Mouse (Mus musculus): ENCODE results near the gene Rnaseh2a. TPM values are rescaled to one million over a fixed set of nuclear protein-coding genes. Genes with fewer than 3 reads are reported as not detected.

The Rnaseh2a gene
- total RNA-seq, 2 experiments from 2014 or later, result 23.3 to 23.8 TPM

DNA sequence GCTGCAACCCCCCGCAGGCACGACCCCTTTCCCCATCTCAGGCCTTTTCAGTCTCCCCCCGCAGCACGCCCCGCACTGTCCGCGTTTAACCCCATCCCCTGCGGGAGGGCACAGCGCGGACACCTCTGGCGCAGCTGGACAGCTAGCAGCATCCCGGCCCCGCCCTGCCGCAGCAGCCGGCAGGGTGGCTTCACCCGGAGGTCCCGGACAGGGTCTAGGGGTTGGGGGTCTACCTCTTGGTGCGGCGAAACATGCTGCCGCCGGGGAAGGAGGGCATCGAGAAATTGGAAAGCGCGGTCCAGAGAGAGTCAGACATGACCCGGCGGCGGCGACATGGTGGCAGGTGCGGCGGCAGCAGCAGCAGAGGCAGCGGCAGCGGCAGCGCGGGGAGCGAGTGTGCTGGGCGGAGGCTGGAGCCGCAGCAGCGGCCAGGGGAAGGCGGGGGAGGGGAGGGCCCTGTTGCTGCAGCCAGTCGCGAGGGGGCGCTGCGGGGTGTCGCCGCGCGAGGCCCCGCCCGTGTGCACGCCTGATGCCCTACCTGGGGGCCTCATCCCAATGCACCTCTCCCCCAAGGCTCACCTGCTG is 32.5 kb downstream of the Rnaseh2a start, which contains the start of gene Mast1:
Mast1 (minus strand) TSS at position 398 of the 585 bp plus-strand sequence.
- intact Hi-C loops (cut with DNase I), result no loop called here
- DNase-seq, result peak in 1 of 2 experiments; percentile 33

DNA sequence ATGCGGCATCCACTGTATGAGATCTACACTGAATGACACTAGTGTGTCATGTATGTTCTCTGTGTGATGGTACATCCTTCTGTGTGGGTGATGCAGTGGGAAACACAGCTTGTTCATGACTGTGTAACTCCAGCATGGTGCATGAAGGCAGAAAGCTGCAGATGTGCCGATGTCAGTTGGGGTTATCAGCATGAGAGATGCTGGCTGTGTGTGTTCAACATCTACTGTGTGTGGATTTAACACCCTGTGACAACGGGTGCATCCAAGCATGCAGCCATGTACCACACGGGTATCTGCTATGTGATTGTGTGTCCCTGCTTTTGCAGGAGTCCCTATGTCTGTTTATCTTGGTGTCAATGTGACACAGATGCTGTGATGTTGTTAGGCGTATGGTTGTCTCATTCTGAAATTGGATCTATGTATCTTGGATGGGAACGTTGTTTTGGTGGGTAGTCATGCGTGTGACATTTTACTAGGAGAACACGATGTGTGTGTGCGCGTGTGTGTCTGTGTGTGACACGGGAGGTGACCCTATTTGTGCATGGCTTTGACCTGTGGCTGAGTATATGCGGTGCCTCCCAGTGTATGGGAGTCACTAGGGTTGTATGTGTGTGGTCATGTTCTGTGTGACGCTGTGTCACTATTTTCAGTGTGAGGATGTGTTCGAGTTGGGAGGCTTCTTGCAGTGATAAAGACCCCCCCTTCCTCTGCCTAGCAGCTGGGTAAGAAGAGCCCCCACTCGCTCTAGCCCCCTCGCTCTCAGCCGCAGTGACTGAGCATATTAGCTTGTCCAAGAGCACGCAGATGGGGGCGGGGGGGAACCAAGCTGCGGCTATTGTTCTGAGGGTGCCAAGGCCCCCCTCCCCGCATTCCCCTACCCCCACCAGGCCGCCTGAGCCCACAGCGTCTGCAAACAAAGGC is 33.3 kb downstream of the Rnaseh2a start:
- intact Hi-C loops (cut with DNase I), result no loop called here
- no peak for DNase-seq

DNA sequence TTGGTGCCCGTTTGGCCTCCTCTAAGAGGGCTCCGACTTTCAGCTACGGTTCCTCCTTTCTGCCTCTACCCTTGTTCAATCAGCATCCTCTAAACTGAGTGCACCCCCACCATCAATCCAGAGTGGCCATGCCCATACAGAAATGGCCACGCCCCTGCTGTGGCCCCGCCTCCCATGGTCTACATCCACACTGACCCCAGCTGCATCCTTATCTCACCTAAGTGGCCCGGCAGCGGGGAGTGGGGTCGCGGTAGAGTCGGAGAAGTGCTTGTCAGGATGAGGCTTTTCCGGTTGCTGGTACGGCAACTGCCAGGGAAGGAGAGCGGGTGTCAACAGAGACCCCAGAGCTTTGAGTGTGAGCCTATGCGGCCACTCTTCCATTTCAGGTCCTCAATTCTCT is 34.1 kb downstream of the Rnaseh2a start:
- no peak for DNase-seq
- intact Hi-C loops (cut with DNase I), result no loop called here

GRCm38 (mm10) chr8:84934860-84935259 is 34.7 kb downstream of the Rnaseh2a start:
- no peak for DNase-seq
- intact Hi-C loops (cut with DNase I), result no loop called here

- intact Hi-C loops (cut with DNase I), result no loop called here
These were observed 35.6 kb downstream of the Rnaseh2a start for GRCm38 (mm10) chr8:84933767-84934559.

GRCm38 (mm10) chr8:84930582-84930981 is 39.0 kb downstream of the Rnaseh2a start:
- DNase-seq, result no peak
- intact Hi-C loops (cut with DNase I), result no loop called here

More at GRCm38 (mm10) chr8:84933767-84934559, 35.6 kb downstream of the Rnaseh2a start:
- no peak for DNase-seq

GRCm38 (mm10) chr8:84928456-84929306 is 40.9 kb downstream of the Rnaseh2a start:
- intact Hi-C loops (cut with DNase I), result loop anchor here (5.0 kb wide), 1 partner anchor 69 kb away; no protein-coding TSS in a partner anchor

DNA sequence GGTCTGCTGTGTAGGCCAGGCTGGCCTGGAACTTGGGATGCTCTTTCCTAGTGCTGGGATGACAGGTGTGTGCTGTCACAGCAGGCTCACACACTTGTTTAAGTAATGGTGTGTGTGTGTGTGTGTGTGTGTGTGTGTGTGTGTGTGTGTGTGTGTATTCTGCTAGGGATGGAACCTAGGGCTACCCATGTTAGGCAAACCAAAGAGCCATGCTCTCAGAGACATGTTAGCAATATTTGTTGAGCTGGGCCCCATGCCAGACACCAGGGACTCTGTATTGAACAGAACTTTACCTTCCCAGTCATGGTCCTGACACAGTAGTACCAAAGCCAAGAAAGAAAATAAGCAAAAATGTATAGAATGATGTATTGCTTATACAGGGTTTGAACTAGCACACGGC is 42.1 kb downstream of the Rnaseh2a start:
- intact Hi-C loops (cut with DNase I), result loop anchor here (5.0 kb wide), 1 partner anchor 70 kb away; no protein-coding TSS in a partner anchor
- DNase-seq, result no peak

More at GRCm38 (mm10) chr8:84928456-84929306, 40.9 kb downstream of the Rnaseh2a start:
- DNase-seq, result peak; percentile 60 to 61

DNA sequence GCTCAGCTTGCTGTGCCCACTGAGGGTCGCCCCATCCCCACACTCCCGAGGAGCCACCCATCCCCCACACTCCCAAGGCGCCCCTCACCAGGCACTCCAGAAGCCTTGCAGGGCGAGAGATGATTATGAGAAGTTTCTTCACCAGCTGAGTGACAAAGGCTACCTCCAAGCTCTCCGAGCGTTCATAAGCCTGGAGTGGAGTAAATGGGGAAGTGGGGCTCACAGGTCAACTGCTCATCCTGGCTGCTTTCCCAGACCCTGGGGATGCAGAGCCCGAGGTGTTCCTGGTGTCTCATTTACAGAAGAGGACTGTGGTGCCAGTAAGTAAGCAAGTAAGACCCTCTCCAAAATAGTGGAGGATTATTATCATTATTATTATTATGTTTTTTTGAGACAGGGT is 44.0 kb downstream of the Rnaseh2a start:
- intact Hi-C loops (cut with DNase I), result loop anchor here (5.0 kb wide), 1 partner anchor 72 kb away; no protein-coding TSS in a partner anchor

DNA sequence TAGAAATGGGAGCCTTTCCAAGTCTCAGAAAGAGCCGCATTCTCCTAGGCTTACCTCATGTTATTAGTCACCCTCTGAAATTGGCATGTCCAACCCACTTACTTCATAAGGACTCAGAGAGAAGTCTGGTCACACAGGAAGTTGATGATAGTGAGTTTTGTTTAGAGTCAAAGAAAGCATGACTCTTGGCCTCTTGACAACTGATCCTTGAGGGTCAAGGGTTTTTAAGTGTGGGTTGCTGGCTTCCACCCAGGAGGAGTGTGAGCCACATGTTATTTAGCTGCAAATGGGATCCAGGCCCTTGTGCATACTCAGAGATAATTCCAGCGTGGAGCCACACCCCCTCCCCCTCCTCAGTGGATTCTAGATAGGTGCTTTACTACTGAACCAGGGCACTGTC is 48.0 kb downstream of the Rnaseh2a start:
- intact Hi-C loops (cut with DNase I), result no loop called here
- no peak for DNase-seq

More for the DNA sequence above, 44.0 kb downstream of the Rnaseh2a start:
- DNase-seq, result no peak

DNA sequence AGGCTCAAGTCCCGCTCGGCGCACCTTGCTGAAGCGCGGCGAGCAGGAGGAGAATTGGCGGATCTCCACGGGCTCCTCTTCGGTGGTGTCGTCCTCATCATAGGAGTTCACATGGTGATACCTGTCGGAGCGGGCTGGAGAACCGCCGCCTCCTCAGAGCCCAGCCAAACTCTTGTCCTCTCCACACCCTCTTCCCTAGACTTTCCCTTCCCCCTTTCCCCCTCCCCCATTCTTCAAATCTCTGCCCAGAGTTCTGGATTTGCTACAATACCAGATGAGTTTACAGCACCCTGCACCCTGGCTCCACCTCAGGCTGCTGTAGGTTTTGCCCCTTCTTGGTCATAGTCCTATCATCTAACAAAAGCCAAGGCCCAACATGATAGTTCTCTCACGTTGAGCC is 50.9 kb downstream of the Rnaseh2a start:
- intact Hi-C loops (cut with DNase I), result loop anchor here (5.0 kb wide), 1 partner anchor 34 kb away; no protein-coding TSS in a partner anchor
- no peak for DNase-seq

DNA sequence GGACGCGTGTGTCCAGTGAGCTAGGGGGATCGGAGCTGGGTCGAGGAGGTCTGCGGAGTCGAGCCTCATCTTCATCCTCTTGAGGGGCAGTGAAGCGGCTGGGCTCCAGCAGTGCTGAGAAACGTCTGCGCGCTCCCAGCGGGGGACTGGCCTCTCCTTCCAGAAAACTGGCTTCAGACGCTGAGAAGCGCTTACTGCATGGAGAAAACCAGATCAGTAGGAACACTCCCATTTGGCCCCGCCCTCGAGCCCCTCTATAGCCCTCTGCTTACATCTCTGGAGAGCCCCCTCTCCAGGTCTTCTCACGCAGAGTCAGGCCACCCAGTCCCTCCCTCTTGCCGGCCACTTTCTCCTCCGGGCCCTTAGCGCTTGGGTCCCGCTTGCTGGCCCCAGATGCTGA is 51.8 kb downstream of the Rnaseh2a start:
- DNase-seq, result no peak
- intact Hi-C loops (cut with DNase I), result loop anchor here (5.0 kb wide), 1 partner anchor 35 kb away; no protein-coding TSS in a partner anchor

DNA sequence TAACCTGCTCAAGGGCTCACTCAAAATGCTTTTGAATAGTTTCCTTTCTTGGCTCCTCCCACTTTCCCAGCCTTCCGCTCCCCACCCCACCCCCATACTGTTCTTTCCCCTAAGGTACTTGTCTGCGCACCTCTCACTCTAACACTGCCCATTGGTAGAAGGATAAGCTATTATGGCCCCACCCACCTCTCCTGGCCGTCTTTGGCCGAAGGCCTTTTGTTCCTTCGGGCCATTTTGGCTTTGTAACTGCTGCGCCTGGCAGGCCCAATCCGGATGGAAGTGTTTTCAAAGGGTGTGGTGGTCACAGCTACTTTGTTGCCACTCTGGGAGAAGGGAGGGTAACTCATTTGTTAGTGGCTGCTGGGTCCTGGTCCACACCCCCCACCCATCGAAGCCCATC is 54.3 kb downstream of the Rnaseh2a start:
- DNase-seq, result no peak
- intact Hi-C loops (cut with DNase I), result loop anchor here (5.0 kb wide), 1 partner anchor 37 kb away; no protein-coding TSS in a partner anchor

GRCm38 (mm10) chr8:84913960-84914359 is 55.6 kb downstream of the Rnaseh2a start:
- no peak for DNase-seq
- intact Hi-C loops (cut with DNase I), result no loop called here

- intact Hi-C loops (cut with DNase I), result no loop called here
- DNase-seq, result no peak
These were observed 56.1 kb downstream of the Rnaseh2a start for GRCm38 (mm10) chr8:84913502-84913900.

GRCm38 (mm10) chr8:84912895-84913501 is 56.6 kb downstream of the Rnaseh2a start:
- peak; percentile 38 to 40 for DNase-seq
- intact Hi-C loops (cut with DNase I), result no loop called here

GRCm38 (mm10) chr8:84912391-84912790 is 57.2 kb downstream of the Rnaseh2a start:
- DNase-seq, result no peak
- intact Hi-C loops (cut with DNase I), result no loop called here

DNA sequence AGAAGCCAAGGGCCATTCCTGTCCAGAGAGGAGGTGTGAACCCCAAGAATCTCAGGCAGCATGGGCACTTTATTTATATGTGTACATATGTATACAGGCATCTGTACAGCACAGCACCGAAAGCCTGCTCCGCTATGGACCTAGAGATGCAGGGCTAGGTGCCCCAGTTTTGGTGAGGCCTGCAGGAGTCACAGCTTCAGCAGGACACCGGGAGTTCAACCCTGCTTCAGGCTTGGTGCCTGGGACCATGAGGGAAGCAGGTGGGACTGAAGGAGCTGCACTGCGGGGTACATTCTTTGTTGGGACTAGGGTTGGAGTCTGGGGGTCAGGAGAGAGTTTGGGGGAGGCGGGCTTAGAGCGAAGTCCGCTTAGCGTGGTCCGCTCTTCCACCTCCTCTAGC is 57.7 kb downstream of the Rnaseh2a start:
- DNase-seq, result no peak
- intact Hi-C loops (cut with DNase I), result no loop called here

DNA sequence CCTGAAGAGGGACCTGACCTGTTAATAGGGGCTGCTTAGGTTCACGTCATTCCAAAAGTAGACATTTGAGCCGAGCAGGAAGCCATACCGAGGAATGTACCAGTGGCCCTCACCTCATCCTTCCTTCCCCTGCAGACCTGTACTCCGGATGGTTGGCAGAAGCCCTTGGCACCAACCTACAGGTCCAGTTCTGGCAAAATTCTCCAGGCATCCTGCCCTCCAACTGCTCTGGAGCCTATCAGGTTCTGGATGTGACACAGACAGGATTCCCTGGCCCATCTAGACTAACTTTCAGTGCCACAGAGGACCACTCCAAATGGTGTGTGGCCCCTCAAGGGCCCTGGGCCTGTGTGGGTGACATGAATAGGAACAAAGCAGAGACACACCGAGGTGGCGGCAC is 59.0 kb downstream of the Rnaseh2a start:
- intact Hi-C loops (cut with DNase I), result no loop called here
- no peak for DNase-seq

Data from gastrocnemius, postnatal 36 days (tissue).